Mouse (Mus musculus) liver, embryonic 14.5 days (tissue): ENCODE measurements around the gene Comtd1.

Experiments used
- CTCF ChIP-seq: IDR thresholded peaks from 2 replicates; pipeline ENCODE4 v1.5.1; 2016; ENCODE audit warnings: antibody characterized with exemption, low read depth, control low read depth
- EP300 ChIP-seq: IDR thresholded peaks from 2 replicates; pipeline ENCODE4 v1.6.1; 2016; ENCODE audit warnings: antibody characterized with exemption, low read depth

GRCm38 (mm10) chr14:21814606-21815005 lies 34.2 kb downstream of the Comtd1 start:
- TF ChIP-seq CTCF, result no peak
- no peak for TF ChIP-seq EP300
